Mouse (Mus musculus) midbrain, embryonic 11.5 days (tissue): ENCODE results near the gene Lclat1. TPM values are rescaled to one million over a fixed set of nuclear protein-coding genes. Genes with fewer than 3 reads are reported as not detected.

Experiments
- ATAC-seq: fragments of 200-750 bp; cut with Nextera tagmentation; 2 replicates; pipeline ENCODE4 v1.8.0; 2017; ENCODE audit warnings: moderate TSS enrichment, moderate library complexity; ENCODE audit not compliant: low FRiP score
- DNase-seq: peaks from one replicate; pipeline ENCODE4 v3.0.0; 2015; ENCODE audit warnings: low spot score; ENCODE audit errors: missing footprints
- H3K27ac ChIP-seq: fragments of 300-500 bp; sonication (generic); 2 replicates; pipeline ENCODE4 v1.5.1; 2014; ENCODE audit warnings: low read depth, low read length
- H3K27me3 ChIP-seq: fragments of 300-500 bp; sonication (generic); 2 replicates; pipeline ENCODE4 v1.6.1; 2014; ENCODE audit warnings: mild to moderate bottlenecking, low read length, moderate library complexity, mixed read lengths; ENCODE audit not compliant: control insufficient read depth, insufficient read depth
- H3K36me3 ChIP-seq: fragments of 300-500 bp; sonication (generic); 2 replicates; pipeline ENCODE4 v1.6.1; 2014; ENCODE audit warnings: mild to moderate bottlenecking, low read length, moderate library complexity, mixed read lengths; ENCODE audit not compliant: control insufficient read depth, insufficient read depth
- H3K4me1 ChIP-seq: fragments of 300-500 bp; sonication (generic); 2 replicates; pipeline ENCODE4 v1.6.1; 2014; ENCODE audit warnings: low read length; ENCODE audit not compliant: control insufficient read depth, insufficient read depth
- H3K4me2 ChIP-seq: fragments of 300-500 bp; sonication (generic); 2 replicates; pipeline ENCODE4 v1.6.1; 2014; ENCODE audit warnings: mild to moderate bottlenecking, moderate library complexity
- H3K4me3 ChIP-seq: fragments of 300-500 bp; sonication (generic); 2 replicates; pipeline ENCODE4 v1.5.1; 2014; ENCODE audit warnings: low read depth, low read length
- H3K9ac ChIP-seq: fragments of 300-500 bp; sonication (generic); 2 replicates; pipeline ENCODE4 v1.6.1; 2014; ENCODE audit warnings: low read length
- H3K9me3 ChIP-seq: fragments of 300-500 bp; sonication (generic); 2 replicates; pipeline ENCODE4 v1.6.1; 2016; ENCODE audit warnings: low read length; ENCODE audit not compliant: control insufficient read depth
- WGBS: fragments of 180-500 bp; shearing (Covaris S2); extraction: QIAGEN DNeasy Blood & Tissue Kit; methylation state at CpG from one replicate; pipeline ENCODE4 v1.1.7; 2014; 5-methylcytosine and 5-hydroxymethylcytosine counted together
- polyA plus RNA-seq: library from polyadenylated mRNA; unstranded; fragments of >200 nt; fragmentation: Nextera tagmentation; extraction: Ambion mirVana; gene quantifications from 2 replicates; pipeline ENCODE4 v1.2.1, GENCODE M21; 2014

Lclat1 gene
- polyA plus RNA-seq, 1 experiment from 2014 or later, result 14.3 TPM

DNA sequence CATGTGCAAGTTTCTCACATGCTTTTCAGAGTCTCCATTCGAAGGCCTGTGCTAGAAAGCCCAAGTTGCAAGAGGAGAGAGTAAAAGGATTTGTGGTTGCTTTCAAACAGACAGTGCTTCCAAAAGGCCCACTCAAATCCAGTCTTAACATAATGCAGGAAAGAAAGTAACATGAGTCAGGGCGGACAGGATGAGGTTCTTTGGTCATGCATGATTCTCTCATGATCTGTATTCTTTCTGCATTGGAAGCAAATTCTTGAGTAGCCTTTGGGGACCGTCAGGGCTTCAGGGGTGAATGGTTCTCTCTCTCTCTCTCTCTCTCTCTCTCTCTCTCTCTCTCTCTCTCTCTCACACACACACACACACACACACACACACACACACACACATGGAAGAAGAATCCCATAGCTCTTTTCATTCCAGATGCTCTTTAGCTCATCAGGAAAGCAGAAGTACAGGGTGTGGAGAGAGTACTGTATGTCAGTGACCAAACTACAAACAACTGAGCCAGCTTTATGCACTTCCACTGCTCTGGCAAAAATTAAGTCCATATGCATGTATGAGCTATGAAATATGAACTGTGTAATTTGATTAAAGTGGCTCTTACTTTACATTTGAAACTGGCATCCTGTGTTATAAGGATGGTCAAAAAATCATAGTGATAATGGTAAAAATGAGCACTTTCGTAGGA, 25.1 kb upstream of the Lclat1 start:
- H3K27me3 ChIP-seq, result no peaks in the 10 kb centered on the region
- 75% methylated on average over 4 of the region's 4 CpGs for WGBS
- no peak overlapping the region for H3K4me2 ChIP-seq
- H3K4me3 ChIP-seq, result no peak overlapping the region
- H3K9me3 ChIP-seq, result no peaks in the 10 kb centered on the region
- no peak overlapping the region for H3K27ac ChIP-seq
- H3K4me1 ChIP-seq, result no peaks in the 10 kb centered on the region
- H3K36me3 ChIP-seq, result no peaks in the 10 kb centered on the region
- H3K9ac ChIP-seq, result no peak overlapping the region
- DNase-seq (no peak), ATAC-seq (no peak)

DNA sequence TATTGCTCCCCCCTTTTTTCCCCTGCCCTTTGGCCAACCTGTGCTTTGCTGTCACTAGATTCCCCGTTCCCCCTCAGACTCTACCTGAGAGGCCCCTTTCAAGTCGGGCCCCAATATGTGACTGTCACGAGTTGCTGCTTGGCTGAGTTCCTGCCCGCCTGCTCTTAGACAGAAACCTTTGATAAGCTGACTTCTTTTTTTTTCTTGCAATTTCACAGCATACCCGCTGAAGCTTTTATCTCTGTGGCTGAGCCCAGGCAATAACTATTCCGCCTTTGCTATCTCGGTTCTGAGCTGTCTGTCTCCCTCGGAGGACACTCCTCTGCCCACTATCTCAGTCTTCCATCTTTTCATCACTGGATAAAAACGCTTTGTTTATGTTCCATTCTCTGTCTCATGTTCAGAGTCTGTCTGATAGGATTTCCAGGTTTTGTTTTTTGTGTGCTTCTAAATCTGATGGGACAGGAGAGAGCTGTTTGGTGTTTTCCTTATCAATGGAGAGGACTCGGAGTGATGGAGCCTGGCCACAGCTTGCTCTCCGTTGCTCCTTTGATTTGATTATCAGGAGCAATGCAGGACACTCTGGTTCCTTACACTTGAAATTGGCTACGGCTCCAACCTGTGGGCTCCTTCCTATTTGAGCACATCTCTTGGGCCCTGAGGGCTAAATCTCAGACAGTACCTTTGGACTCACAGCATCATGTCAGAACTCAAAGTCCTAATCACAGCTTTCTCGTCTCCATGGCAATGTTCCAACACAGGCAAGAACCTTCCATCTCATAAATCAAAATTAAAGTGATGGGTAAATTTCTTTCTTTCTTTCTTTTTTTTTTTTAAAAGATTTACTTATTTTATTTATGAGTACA, 20.5 kb upstream of the Lclat1 start:
- no peak overlapping the region for H3K4me2 ChIP-seq
- no peak for DNase-seq

DNA sequence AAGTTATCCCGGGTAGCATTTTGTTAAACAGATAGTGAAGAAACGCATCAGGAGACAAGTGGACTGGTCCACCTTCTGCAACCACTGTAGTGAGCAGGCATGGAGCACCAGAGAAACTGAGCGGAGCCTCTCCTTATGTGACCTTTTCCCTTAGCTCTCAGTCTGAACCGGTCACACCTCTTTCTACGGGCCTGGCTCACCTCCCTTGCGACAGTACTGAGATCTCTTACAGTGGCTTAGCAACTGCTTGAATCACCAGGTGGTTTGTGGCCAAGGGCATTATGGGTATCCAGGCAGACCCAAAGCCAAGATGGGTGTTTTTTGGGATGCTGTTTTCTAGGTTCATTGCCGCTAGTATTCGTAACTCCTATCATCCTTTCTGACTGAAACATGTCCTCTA, 16.4 kb upstream of the Lclat1 start:
- no peak overlapping the region for H3K4me3 ChIP-seq
- 90% methylated on average over 8 of the region's 8 CpGs for WGBS
- H3K4me1 ChIP-seq, result peaks cover 5% of the 10 kb centered on the region
- H3K36me3 ChIP-seq, result no peaks in the 10 kb centered on the region
- H3K9ac ChIP-seq, result no peak overlapping the region
- H3K4me2 ChIP-seq, result no peak overlapping the region
- ATAC-seq (no peak), DNase-seq (no peak)
- H3K9me3 ChIP-seq, result no peaks in the 10 kb centered on the region
- H3K27ac ChIP-seq, result no peak overlapping the region
- H3K27me3 ChIP-seq, result no peaks in the 10 kb centered on the region; the same call in 1 of the 2 replicates

More for the DNA sequence above, 20.5 kb upstream of the Lclat1 start:
- no peak overlapping the region for H3K27ac ChIP-seq
- H3K4me3 ChIP-seq, result no peak overlapping the region
- no peaks in the 10 kb centered on the region for H3K4me1 ChIP-seq
- no peak for ATAC-seq
- no peaks in the 10 kb centered on the region for H3K27me3 ChIP-seq
- H3K9me3 ChIP-seq, result no peaks in the 10 kb centered on the region
- H3K9ac ChIP-seq, result no peak overlapping the region
- H3K36me3 ChIP-seq, result no peaks in the 10 kb centered on the region
- 69% methylated on average over 13 of the region's 13 CpGs for WGBS

DNA sequence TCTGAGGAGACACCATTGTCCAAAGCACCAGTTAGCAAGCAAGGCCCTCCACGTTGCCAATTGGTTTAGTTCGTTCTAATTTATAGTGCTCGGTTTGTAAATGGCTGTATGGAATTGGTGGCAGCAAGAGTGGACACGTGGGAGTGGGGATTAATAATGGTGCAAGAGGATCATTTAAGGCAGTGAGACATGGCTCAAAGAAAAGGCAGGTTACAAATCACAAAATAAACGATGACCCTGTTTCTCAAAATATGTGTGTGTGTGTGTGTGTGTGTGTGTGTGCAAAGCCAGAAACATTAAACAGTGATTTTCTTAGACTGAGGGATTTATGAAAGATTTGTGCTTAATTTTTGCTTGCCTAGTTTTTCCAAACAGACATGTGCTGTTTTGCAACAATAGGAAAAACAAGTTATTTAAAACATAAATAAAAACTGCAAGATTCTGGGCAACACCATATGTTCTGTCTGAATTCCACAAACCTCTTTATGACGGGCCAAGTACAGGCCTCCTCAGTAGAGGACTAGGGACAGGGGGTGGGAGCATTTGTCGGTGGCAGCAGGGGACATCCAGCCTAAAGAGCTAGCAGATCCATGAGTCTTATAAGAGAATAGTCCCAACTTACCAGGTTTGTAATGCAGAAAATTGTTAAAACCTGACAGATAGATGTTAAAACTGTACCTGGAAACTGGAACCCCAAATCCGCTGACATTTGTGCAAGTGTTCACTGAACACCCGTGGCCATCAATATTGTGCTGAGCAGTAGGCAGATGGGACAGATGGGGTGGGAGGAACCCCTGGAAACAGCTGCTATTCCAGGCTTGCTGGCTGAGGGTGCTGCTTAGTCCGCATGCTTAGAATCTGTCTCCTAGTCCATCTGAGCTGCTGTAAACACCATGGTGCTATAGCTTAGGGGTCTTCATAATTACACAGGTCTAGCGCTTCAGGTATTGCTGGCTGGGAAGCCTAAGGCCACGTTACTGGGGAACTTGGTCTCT, 15.4 kb upstream of the Lclat1 start:
- H3K36me3 ChIP-seq, result no peaks in the 10 kb centered on the region
- 81% methylated on average over 12 of the region's 12 CpGs for WGBS
- ATAC-seq (no peak), DNase-seq (no peak)
- H3K27ac ChIP-seq, result no peak overlapping the region
- H3K4me2 ChIP-seq, result no peak overlapping the region
- no peaks in the 10 kb centered on the region for H3K9me3 ChIP-seq
- no peaks in the 10 kb centered on the region; the same call in 1 of the 2 replicates for H3K27me3 ChIP-seq
- peaks cover 5% of the 10 kb centered on the region for H3K4me1 ChIP-seq
- no peak overlapping the region for H3K4me3 ChIP-seq
- no peak overlapping the region for H3K9ac ChIP-seq

DNA sequence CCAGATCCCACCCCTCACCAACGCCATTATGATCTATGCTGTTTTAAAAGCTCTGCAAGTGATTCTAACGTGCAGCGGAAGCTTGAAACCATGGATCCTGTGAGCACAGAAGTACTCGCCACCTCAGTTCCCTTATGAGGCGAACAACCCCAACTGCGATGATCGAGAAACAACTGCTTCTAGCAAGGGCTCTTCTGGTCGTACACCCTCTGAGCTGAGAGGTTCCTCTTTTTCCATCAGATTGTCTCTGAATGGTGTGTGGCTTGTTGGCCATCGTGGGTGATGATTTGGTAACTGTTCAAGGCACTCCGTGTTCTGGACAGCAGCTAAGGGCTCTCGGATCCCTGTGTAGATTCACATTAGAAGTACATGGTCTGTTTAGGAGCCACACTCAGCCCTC, 12.7 kb upstream of the Lclat1 start:
- Histone ChIP-seq H3K27ac (no peak overlapping the region), H3K4me2 (no peak overlapping the region), H3K27me3 (no peaks in the 10 kb centered on the region; the same call in 1 of the 2 replicates), H3K4me1 (peaks cover 5% of the 10 kb centered on the region), H3K9ac (no peak overlapping the region), H3K36me3 (no peaks in the 10 kb centered on the region), H3K4me3 (no peak overlapping the region), H3K9me3 (no peaks in the 10 kb centered on the region)
- 87% methylated on average over 11 of the region's 11 CpGs for WGBS
- DNase-seq, result no peak
- ATAC-seq, result no peak

DNA sequence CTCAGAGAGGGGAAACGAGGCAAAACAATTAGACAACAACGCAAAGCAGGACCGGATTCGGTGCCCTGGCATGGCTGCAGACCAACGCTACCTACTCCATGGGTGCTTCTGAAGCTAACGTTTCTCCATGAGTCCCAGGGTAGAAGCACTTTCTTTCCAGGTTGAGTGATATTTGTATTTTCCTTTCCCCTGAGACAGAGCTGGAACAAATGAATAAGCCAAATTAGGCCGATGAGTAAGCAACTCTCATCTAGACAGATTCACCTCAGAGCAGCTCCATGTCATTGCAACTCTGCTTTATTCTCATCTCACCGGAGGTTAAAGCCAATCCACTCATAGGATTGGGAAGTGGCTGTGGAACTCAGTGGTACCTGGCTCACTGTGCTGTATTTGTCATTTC, 12.2 kb upstream of the Lclat1 start:
- no peak overlapping the region for H3K4me2 ChIP-seq
- peaks cover 5% of the 10 kb centered on the region for H3K4me1 ChIP-seq
- H3K4me3 ChIP-seq, result no peak overlapping the region
- WGBS, result 91% methylated on average over 8 of the region's 8 CpGs
- no peaks in the 10 kb centered on the region; the same call in 1 of the 2 replicates for H3K27me3 ChIP-seq
- no peak for DNase-seq
- no peak overlapping the region for H3K9ac ChIP-seq
- H3K9me3 ChIP-seq, result no peaks in the 10 kb centered on the region
- H3K27ac ChIP-seq, result no peak overlapping the region
- no peak for ATAC-seq
- no peaks in the 10 kb centered on the region for H3K36me3 ChIP-seq

DNA sequence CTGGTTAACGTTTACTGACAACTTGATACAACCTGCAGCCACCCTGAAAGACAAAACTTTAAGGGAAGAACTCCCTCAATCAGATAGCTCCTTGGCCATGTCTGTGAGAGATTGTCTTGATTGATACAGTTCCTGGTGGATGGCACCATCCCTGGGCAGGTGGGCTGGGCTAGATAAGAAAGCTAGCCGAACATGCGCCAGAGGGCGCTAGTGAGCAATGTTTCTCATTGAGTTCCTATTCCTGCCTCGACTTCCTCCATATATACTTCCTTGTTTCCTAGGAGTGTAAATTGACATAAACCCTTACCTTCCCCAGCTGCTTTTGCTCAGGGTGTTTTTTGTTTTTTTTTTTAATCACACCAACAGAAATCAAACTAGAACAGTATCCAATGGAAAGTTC, 11.3 kb upstream of the Lclat1 start:
- Histone ChIP-seq H3K36me3 (no peaks in the 10 kb centered on the region), H3K4me1 (peaks cover 5% of the 10 kb centered on the region), H3K27me3 (no peaks in the 10 kb centered on the region; the same call in 1 of the 2 replicates), H3K4me3 (no peak overlapping the region), H3K27ac (no peak overlapping the region), H3K4me2 (no peak overlapping the region), H3K9ac (no peak overlapping the region), H3K9me3 (no peaks in the 10 kb centered on the region)
- ATAC-seq (no peak), DNase-seq (no peak)
- whole genome bisulfite sequencing, result 44% methylated on average over 5 of the region's 5 CpGs

DNA sequence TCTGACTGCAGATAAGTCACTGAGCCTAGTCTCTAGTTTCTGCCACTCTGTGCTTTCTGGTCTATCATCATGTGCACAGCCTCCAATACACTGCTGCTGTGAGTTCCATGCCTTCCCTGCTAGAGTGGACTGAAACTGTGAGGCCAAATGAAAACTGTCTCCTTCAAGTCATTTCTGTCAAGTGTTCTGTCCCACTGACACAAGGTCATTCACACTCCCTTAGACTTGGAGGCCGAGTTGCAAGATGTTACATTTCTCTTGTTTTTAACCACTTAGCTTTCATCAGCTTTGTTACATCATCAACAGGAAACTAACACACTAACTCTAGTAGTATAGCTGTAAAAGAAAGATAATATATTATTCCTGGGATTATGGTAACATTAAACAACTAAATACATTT, 9.1 kb upstream of the Lclat1 start:
- Histone ChIP-seq H3K9me3 (no peaks in the 10 kb centered on the region), H3K4me1 (peaks cover 5% of the 10 kb centered on the region), H3K36me3 (no peaks in the 10 kb centered on the region), H3K9ac (no peak overlapping the region), H3K27ac (no peak overlapping the region), H3K4me2 (no peak overlapping the region), H3K4me3 (no peak overlapping the region), H3K27me3 (no peaks in the 10 kb centered on the region; the same call in 1 of the 2 replicates)
- DNase-seq (no peak), ATAC-seq (no peak)
- WGBS, result 85% methylated on average over 1 of the region's 1 CpGs
